Mouse (Mus musculus) cortical plate, adult 2 months (tissue): Measurements from ENCODE around the gene Taf15.

Experiments
- CTCF ChIP-seq: fragments of 200-500 bp; IDR thresholded peaks from 2 replicates; pipeline ENCODE4 v1.5.1; 2011; ENCODE audit warnings: mild to moderate bottlenecking, control low read depth, low read length; ENCODE audit not compliant: insufficient read depth; ENCODE audit errors: extremely low read depth
- POLR2A ChIP-seq: fragments of 200-500 bp; IDR thresholded peaks from 2 replicates; pipeline ENCODE4 v1.6.1; 2011; ENCODE audit warnings: mild to moderate bottlenecking, low read length, control low read depth; ENCODE audit not compliant: insufficient read depth; ENCODE audit errors: extremely low read depth

GRCm38 (mm10) chr11:83457257-83457656 is 15.6 kb upstream of the Taf15 start:
- TF ChIP-seq CTCF (no peak), POLR2A (no peak)
